Mouse (Mus musculus) kidney, embryonic 15.5 days (tissue): ENCODE data around the gene Tmem256. TPM values are rescaled to one million over a fixed set of nuclear protein-coding genes. Genes with fewer than 3 reads are reported as not detected.
A peak's percentile ranks its signal among the peaks of the same experiment; 100 is the strongest.

ENCODE experiments used
- ATAC-seq: fragments of 200-750 bp; cut with Nextera tagmentation; replicated peaks from 2 replicates; pipeline ENCODE4 v1.8.0; 2017; ENCODE audit warnings: moderate TSS enrichment; ENCODE audit not compliant: low FRiP score
- H3K27ac ChIP-seq: fragments of 300-500 bp; sonication (generic); 2 replicates; pipeline ENCODE4 v1.5.1; 2015; ENCODE audit warnings: mild to moderate bottlenecking, inconsistent platforms
- H3K27me3 ChIP-seq: fragments of 300-500 bp; sonication (generic); 2 replicates; pipeline ENCODE4 v1.6.1; 2015; ENCODE audit warnings: inconsistent platforms
- H3K36me3 ChIP-seq: fragments of 300-500 bp; sonication (generic); 2 replicates; pipeline ENCODE4 v1.6.1; 2015; ENCODE audit warnings: inconsistent platforms
- H3K4me1 ChIP-seq: fragments of 300-500 bp; sonication (generic); 2 replicates; pipeline ENCODE4 v1.6.1; 2015; ENCODE audit warnings: inconsistent platforms
- H3K4me2 ChIP-seq: fragments of 300-500 bp; sonication (generic); 2 replicates; pipeline ENCODE4 v1.6.1; 2015; ENCODE audit warnings: moderate library complexity, mild to moderate bottlenecking, inconsistent platforms
- H3K4me3 ChIP-seq: fragments of 300-500 bp; sonication (generic); replicated peaks from 2 replicates; pipeline ENCODE4 v1.5.1; 2015; ENCODE audit warnings: mild to moderate bottlenecking, inconsistent platforms
- H3K9ac ChIP-seq: fragments of 300-500 bp; sonication (generic); 2 replicates; pipeline ENCODE4 v1.6.1; 2015; ENCODE audit warnings: mild to moderate bottlenecking, inconsistent platforms
- H3K9me3 ChIP-seq: fragments of 300-500 bp; sonication (generic); replicated peaks from 2 replicates; pipeline ENCODE4 v1.6.1; 2016; ENCODE audit warnings: inconsistent platforms
- WGBS: fragments of 180-500 bp; shearing (Covaris S2); methylation state at CpG from one replicate; pipeline ENCODE4 v1.1.7; 2015; ENCODE audit warnings: mixed read lengths; 5-methylcytosine and 5-hydroxymethylcytosine counted together
- polyA plus RNA-seq: library from polyadenylated mRNA; unstranded; fragments of >200 nt; fragmentation: Nextera tagmentation; extraction: Ambion mirVana; gene quantifications from 2 replicates; pipeline ENCODE4 v1.2.1, GENCODE M21; 2015

The Tmem256 gene
- 409 and 443 TPM in 2 replicates for polyA plus RNA-seq

GRCm38 (mm10) chr11:69837952-69838713 lies at the start of gene Tmem256:
Tmem256 (plus strand) TSS chr11:69838514.
- 0 out of 2 replicates have a peak, but pooled peaks cover 9% of the 10 kb centered on the region for H3K36me3 ChIP-seq
- H3K4me3 ChIP-seq: peak within 1 kb of the TSS; percentile 74
- H3K4me2 ChIP-seq: peak within 1 kb of the TSS; percentile 97
- peaks cover 48% of the 10 kb centered on the region for H3K4me1 ChIP-seq
- ATAC-seq: peak; percentile 93
- under 1% methylated on average over 34 of the region's 34 CpGs for WGBS
- peak within 1 kb of the TSS; percentile 90 for H3K27ac ChIP-seq
- H3K27me3 ChIP-seq: peaks cover 18% of the 10 kb centered on the region
- H3K9ac ChIP-seq: peak within 1 kb of the TSS; percentile 77
- H3K9me3 ChIP-seq: no peaks in the 10 kb centered on the region

- ATAC-seq: no peak
- WGBS: 36% methylated on average over 5 of the region's 5 CpGs
Measured at GRCm38 (mm10) chr11:69789431-69789830, 48.9 kb upstream of the Tmem256 start.

GRCm38 (mm10) chr11:69791420-69791819 lies 46.9 kb upstream of the Tmem256 start:
- no peak for ATAC-seq
- Histone ChIP-seq H3K4me2 (no peak overlapping the region), H3K27ac (no peak overlapping the region), H3K9ac (no peak overlapping the region), H3K36me3 (no peaks in the 10 kb centered on the region), H3K4me1 (peaks cover 16% of the 10 kb centered on the region), H3K9me3 (no peaks in the 10 kb centered on the region), H3K27me3 (peaks cover 18% of the 10 kb centered on the region), H3K4me3 (no peak overlapping the region)
- WGBS: 72% methylated on average over 5 of the region's 5 CpGs

More at GRCm38 (mm10) chr11:69789431-69789830, 48.9 kb upstream of the Tmem256 start:
- H3K36me3 ChIP-seq: no peaks in the 10 kb centered on the region
- no peak overlapping the region for H3K9ac ChIP-seq
- no peaks in the 10 kb centered on the region for H3K9me3 ChIP-seq
- peaks cover 6% of the 10 kb centered on the region; the same call in 1 of the 2 replicates for H3K4me1 ChIP-seq
- H3K27ac ChIP-seq: no peak overlapping the region
- H3K4me3 ChIP-seq: no peak overlapping the region
- peaks cover 13% of the 10 kb centered on the region; the same call in 1 of the 2 replicates for H3K27me3 ChIP-seq
- H3K4me2 ChIP-seq: no peak overlapping the region

GRCm38 (mm10) chr11:69793429-69793828 lies 44.9 kb upstream of the Tmem256 start:
- H3K4me2 ChIP-seq: no peak overlapping the region

GRCm38 (mm10) chr11:69795168-69795982 lies 42.9 kb upstream of the Tmem256 start, which contains the start of gene Chrnb1:
Chrnb1 (minus strand) TSS chr11:69795943.
- Histone ChIP-seq H3K4me1 (peaks cover 31% of the 10 kb centered on the region), H3K27ac (peak within 1 kb of the TSS; percentile 59), H3K9me3 (no peaks in the 10 kb centered on the region), H3K4me2 (peak within 1 kb of the TSS; percentile 96), H3K36me3 (no peaks in the 10 kb centered on the region), H3K4me3 (peak within 1 kb of the TSS; percentile 52), H3K27me3 (peaks cover 36% of the 10 kb centered on the region), H3K9ac (peak within 1 kb of the TSS; percentile 53)
- WGBS: 2% methylated on average over 52 of the region's 52 CpGs
- ATAC-seq: peak; percentile 96

More at GRCm38 (mm10) chr11:69793429-69793828, 44.9 kb upstream of the Tmem256 start:
- Histone ChIP-seq H3K27ac (no peak overlapping the region), H3K9ac (no peak overlapping the region), H3K4me3 (no peak overlapping the region), H3K27me3 (peaks cover 36% of the 10 kb centered on the region), H3K36me3 (no peaks in the 10 kb centered on the region), H3K9me3 (no peaks in the 10 kb centered on the region), H3K4me1 (peaks cover 16% of the 10 kb centered on the region)
- 56% methylated on average over 5 of the region's 5 CpGs for WGBS
- ATAC-seq: no peak

- peaks cover 37% of the 10 kb centered on the region for H3K4me1 ChIP-seq
- H3K9ac ChIP-seq: peak overlapping the region; percentile 53
- peak overlapping the region; percentile 59; the same call in 1 of the 2 replicates for H3K27ac ChIP-seq
- 2% methylated on average over 13 of the region's 13 CpGs for WGBS
- H3K27me3 ChIP-seq: peaks cover 36% of the 10 kb centered on the region
- no peaks in the 10 kb centered on the region for H3K36me3 ChIP-seq
- H3K4me3 ChIP-seq: peak overlapping the region; percentile 52
- no peak for ATAC-seq
- no peaks in the 10 kb centered on the region for H3K9me3 ChIP-seq
- peak overlapping the region; percentile 96 for H3K4me2 ChIP-seq
Measured at GRCm38 (mm10) chr11:69795983-69796435, 42.3 kb upstream of the Tmem256 start.

- WGBS: 80% methylated on average over 7 of the region's 7 CpGs
- peaks cover 57% of the 10 kb centered on the region for H3K4me1 ChIP-seq
- no peaks in the 10 kb centered on the region for H3K9me3 ChIP-seq
Measured at GRCm38 (mm10) chr11:69797924-69798323, 40.4 kb upstream of the Tmem256 start.

GRCm38 (mm10) chr11:69799394-69800137 lies 38.7 kb upstream of the Tmem256 start:
- Histone ChIP-seq H3K4me2 (peak overlapping the region; percentile 93), H3K4me1 (peaks cover 73% of the 10 kb centered on the region), H3K27ac (peak overlapping the region; percentile 83; the same call in 1 of the 2 replicates), H3K27me3 (peaks cover 50% of the 10 kb centered on the region), H3K9ac (no peak overlapping the region), H3K36me3 (no peaks in the 10 kb centered on the region), H3K4me3 (peak overlapping the region; percentile 61), H3K9me3 (no peaks in the 10 kb centered on the region)
- no peak for ATAC-seq
- 19% methylated on average over 12 of the region's 12 CpGs for WGBS

More at GRCm38 (mm10) chr11:69797924-69798323, 40.4 kb upstream of the Tmem256 start:
- H3K4me3 ChIP-seq: no peak overlapping the region
- no peaks in the 10 kb centered on the region for H3K36me3 ChIP-seq
- ATAC-seq: no peak
- no peak overlapping the region for H3K4me2 ChIP-seq
- peaks cover 54% of the 10 kb centered on the region for H3K27me3 ChIP-seq
- H3K9ac ChIP-seq: no peak overlapping the region
- H3K27ac ChIP-seq: no peak overlapping the region

- H3K9ac ChIP-seq: no peak overlapping the region
- H3K4me3 ChIP-seq: peak overlapping the region; percentile 61
- H3K27ac ChIP-seq: peak overlapping the region; percentile 83
- H3K4me1 ChIP-seq: peaks cover 75% of the 10 kb centered on the region
- no peaks in the 10 kb centered on the region for H3K9me3 ChIP-seq
- H3K27me3 ChIP-seq: peaks cover 55% of the 10 kb centered on the region
- 2% methylated on average over 11 of the region's 11 CpGs for WGBS
- ATAC-seq: 0 out of 2 replicates have a peak, but pooled peaks have one; percentile 8
- H3K4me2 ChIP-seq: peak overlapping the region; percentile 93
- H3K36me3 ChIP-seq: no peaks in the 10 kb centered on the region
Measured at GRCm38 (mm10) chr11:69800138-69800391, 38.2 kb upstream of the Tmem256 start.

- no peaks in the 10 kb centered on the region for H3K36me3 ChIP-seq
- ATAC-seq: peak; percentile 63
- peaks cover 71% of the 10 kb centered on the region for H3K4me1 ChIP-seq
- under 1% methylated on average over 36 of the region's 36 CpGs for WGBS
- no peaks in the 10 kb centered on the region for H3K9me3 ChIP-seq
- peak overlapping the region; percentile 61 for H3K4me3 ChIP-seq
- peak overlapping the region; percentile 83 for H3K27ac ChIP-seq
- peaks cover 60% of the 10 kb centered on the region for H3K27me3 ChIP-seq
- peak overlapping the region; percentile 93 for H3K4me2 ChIP-seq
- H3K9ac ChIP-seq: peak overlapping the region; percentile 62
Measured at GRCm38 (mm10) chr11:69800392-69801197, 37.7 kb upstream of the Tmem256 start.
